Mouse (Mus musculus) left cerebral cortex, postnatal 4 days (tissue): ENCODE data around the gene Foxr1. TPM values are rescaled to one million over a fixed set of nuclear protein-coding genes. Genes with fewer than 3 reads are reported as not detected.
"Not testable (repeated sequence)": the region's sequence is repeated elsewhere in the genome, so short reads cannot be mapped to it uniquely, and the experiment has no call there.

Experiments used
- DNase-seq: peaks from one replicate; pipeline ENCODE4 v3.0.0-alpha.2; 2022
- intact Hi-C: fragments of 180-260 bp; cut with DNase I; formaldehyde crosslinking; loops from one replicate; pipeline ENCODE4 v1.15.1; 2025
- total RNA-seq, 2 experiments: library from RNA; stranded (reverse); gene quantifications; 2 replicates each; pipeline ENCODE4 v1.2.3; 2021

Foxr1 gene
- total RNA-seq, 2 experiments from 2014 or later = not detected

GRCm38 (mm10) chr9:44417892-44418363 lies 23.0 kb downstream of the Foxr1 start:
- DNase-seq = peak; percentile 94
- intact Hi-C loops = no loop called here

GRCm38 (mm10) chr9:44417156-44417891 lies 23.6 kb downstream of the Foxr1 start:
- intact Hi-C loops = no loop called here
- peak; percentile 34 for DNase-seq

- intact Hi-C loops = no loop called here
- no peak for DNase-seq
Measured at GRCm38 (mm10) chr9:44412781-44413180, 28.2 kb downstream of the Foxr1 start.

DNA sequence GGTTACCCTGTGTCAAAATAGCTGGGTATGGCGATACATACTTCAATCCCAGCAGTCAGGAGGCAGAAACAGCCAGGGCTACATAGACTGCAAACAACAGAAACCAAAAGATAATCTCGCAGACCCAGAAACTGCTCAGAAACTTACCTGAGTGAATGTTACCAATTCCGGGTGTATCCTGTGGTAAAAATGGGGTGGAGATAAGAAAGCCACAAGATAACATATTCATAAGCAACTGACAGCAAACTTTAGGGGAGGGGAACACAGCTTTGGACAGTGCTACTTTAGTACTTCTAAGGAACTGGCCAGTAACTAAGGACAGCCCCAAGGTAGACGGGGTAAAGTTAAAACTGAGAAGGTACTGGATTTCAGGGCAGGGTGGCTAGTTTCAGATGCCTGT lies 28.6 kb downstream of the Foxr1 start:
- no peak for DNase-seq
- intact Hi-C loops = no loop called here

GRCm38 (mm10) chr9:44411601-44412130 lies 29.3 kb downstream of the Foxr1 start:
- DNase-seq = no peak
- intact Hi-C loops = no loop called here

GRCm38 (mm10) chr9:44410647-44411336 lies 30.1 kb downstream of the Foxr1 start:
- DNase-seq = no peak
- intact Hi-C loops = no loop called here

DNA sequence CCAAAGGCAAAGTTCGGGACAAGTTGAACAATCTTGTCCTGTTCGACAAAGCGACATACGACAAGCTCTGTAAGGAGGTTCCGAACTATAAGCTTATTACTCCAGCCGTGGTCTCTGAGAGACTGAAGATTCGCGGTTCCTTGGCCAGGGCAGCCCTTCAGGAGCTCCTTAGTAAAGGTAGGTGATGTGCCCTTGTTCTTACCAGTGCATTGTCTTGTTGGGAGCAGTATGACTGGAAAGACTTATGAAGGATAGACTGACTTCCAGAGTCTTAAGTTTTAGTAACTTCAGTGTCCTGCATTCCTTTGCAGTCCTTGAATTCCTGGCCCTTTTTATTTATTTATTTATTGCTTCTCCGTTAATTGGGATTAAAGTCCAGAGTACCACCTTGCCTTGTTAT lies 32.2 kb downstream of the Foxr1 start:
- DNase-seq, intact Hi-C loops: not testable (repeated sequence)

GRCm38 (mm10) chr9:44407752-44408097 lies 33.2 kb downstream of the Foxr1 start:
- intact Hi-C loops = no loop called here
- no peak for DNase-seq

- intact Hi-C loops = no loop called here
- peak; percentile 94 for DNase-seq
Measured at GRCm38 (mm10) chr9:44406906-44407751, 33.8 kb downstream of the Foxr1 start, which contains the start of the genes Rps25 and Trappc4. Gene Rps25, plus strand, starts transcription at chr9:44407139. Gene Trappc4, minus strand, starts transcription at chr9:44407600.

DNA sequence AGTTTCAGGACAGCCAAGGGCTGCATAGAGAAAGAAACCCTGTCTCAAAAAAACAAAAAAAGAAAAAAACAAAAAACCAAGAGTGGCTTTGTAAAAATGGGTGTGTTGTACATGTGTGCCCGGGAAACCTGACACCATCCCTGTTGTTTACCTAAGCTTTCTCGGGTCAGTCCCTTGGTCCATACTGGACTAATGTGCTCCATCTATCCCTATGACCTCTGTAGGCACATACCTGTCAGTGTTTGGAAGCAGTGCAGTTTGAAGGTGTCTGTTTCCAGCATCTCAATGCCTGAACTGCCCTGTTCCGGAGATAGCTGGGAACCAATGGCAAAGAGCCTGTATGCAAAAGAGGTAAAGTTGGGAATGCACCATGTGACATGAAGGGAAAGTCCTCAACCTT lies 35.9 kb downstream of the Foxr1 start:
- intact Hi-C loops = no loop called here
- DNase-seq = no peak

GRCm38 (mm10) chr9:44401081-44401480 lies 39.9 kb downstream of the Foxr1 start:
- no peak for DNase-seq
- intact Hi-C loops = no loop called here

- intact Hi-C loops = loop anchor here (10.0 kb wide), 1 partner anchor 275 kb away; no protein-coding TSS in a partner anchor
- DNase-seq = peak; percentile 44
Measured at GRCm38 (mm10) chr9:44399795-44400114, 41.2 kb downstream of the Foxr1 start.

DNA sequence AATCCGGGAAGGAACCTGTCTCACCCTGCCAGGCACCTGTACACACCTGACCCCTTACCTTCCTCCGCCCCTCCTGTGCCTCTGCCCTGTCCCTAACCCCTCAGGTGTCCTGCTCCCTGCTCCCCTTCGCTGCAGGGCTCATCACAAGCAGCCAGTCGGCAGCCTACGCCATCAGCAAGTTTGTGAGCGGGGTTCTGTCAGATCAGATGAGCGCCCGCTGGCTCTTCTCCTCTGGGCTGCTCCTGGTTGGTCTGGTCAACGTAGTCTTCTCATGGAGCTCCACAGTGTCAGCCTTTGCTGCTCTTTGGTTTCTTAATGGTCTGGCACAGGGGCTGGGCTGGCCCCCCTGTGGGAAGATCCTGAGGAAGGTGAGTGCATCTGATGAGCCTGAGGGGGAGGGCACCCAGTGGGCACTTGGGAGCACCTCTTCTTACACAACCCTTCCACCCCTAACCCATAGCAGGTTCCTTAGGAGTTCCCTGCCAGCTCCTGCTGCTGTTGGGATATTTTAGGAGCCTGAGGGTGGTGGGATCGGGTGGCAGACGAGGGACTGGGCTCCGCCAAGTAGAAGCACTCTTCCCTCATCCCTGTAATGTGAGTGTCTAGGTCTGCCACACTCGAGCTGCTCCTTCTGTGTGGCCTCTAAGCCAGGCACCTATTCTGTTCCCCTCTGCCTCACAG lies 41.7 kb downstream of the Foxr1 start:
- intact Hi-C loops = loop anchor here (10.0 kb wide), 1 partner anchor 274 kb away; no protein-coding TSS in a partner anchor
- no peak for DNase-seq

GRCm38 (mm10) chr9:44398551-44398950 lies 42.4 kb downstream of the Foxr1 start:
- intact Hi-C loops = loop anchor here (10.0 kb wide), 1 partner anchor 274 kb away; no protein-coding TSS in a partner anchor
- no peak for DNase-seq

- intact Hi-C loops = loop anchor here (10.0 kb wide), 1 partner anchor 273 kb away; no protein-coding TSS in a partner anchor
- no peak for DNase-seq
Measured at GRCm38 (mm10) chr9:44398087-44398486, 42.8 kb downstream of the Foxr1 start.

- peak; percentile 94 for DNase-seq
- intact Hi-C loops = loop anchor here (10.0 kb wide), 1 partner anchor 272 kb away; no protein-coding TSS in a partner anchor
Measured at GRCm38 (mm10) chr9:44396684-44397411, 44.1 kb downstream of the Foxr1 start, which contains the start of gene Slc37a4. Gene Slc37a4, plus strand, starts transcription at chr9:44396852.

- intact Hi-C loops = loop anchor here (10.0 kb wide), 1 partner anchor 267 kb away; no protein-coding TSS in a partner anchor
- DNase-seq = peak; percentile 77
Measured at GRCm38 (mm10) chr9:44391466-44391865, 49.5 kb downstream of the Foxr1 start.

DNA sequence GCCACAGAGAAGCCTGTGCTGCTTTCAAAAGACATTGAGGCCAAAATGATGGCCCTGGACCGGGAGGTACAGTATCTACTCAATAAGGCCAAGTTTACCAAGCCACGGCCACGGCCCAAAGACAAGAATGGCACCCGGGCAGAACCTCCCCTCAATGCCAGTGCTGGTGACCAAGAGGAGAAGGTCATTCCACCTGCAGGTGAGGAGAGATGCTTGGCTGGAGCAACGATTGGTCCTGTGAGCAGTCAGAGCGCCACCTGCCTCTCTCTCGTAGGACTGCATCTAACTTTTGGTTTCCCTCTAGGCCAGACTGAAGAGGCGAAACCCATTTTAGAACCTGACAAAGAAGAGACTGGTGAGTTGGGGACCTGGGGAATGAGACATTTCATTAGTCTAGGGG lies 51.7 kb downstream of the Foxr1 start:
- intact Hi-C loops = no loop called here
- peak; percentile 47 for DNase-seq

DNA sequence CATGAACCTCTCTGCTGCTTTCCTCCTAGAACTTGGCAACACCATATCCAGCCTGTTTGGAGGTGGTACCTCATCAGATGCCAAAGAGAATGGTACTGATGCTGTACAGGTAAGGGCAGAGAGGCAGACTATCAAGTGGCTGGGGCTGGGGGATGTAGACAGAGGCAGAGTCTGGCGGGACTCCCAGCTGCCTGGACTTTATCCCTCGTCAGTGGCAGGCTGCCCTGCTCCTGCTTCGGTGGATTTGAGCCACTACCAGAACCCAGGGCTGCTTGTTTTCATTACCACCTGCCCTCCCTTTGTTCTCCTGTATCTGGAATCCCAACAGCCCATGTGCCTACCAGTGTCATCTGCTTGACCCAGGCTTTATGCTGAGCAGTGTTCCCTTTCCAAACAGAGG lies 53.7 kb downstream of the Foxr1 start:
- no peak for DNase-seq
- intact Hi-C loops = no loop called here
